Mouse (Mus musculus): ENCODE results near the gene 4933427D14Rik. TPM values are rescaled to one million over a fixed set of nuclear protein-coding genes. Genes with fewer than 3 reads are reported as not detected.
A peak's percentile ranks its signal among the peaks of the same experiment; 100 is the strongest.

The 4933427D14Rik gene
- polyA plus RNA-seq, 1 experiment from 2014 or later: 9.2 TPM

- Histone ChIP-seq H3K4me2 (replicated peaks; ENCODE audit: low read depth, low read length) (peak within 1 kb of the TSS; percentile 97), H3K27me3 (replicated peaks; ENCODE audit: insufficient read depth, low read length) (no peaks in the 10 kb centered on the region), H3K4me3 (ENCODE audit: low read depth, low read length) (peak within 1 kb of the TSS; percentile 87), H3K27ac (ENCODE audit: low read length) (peak within 1 kb of the TSS; percentile 39), H3K36me3 (ENCODE audit: insufficient read depth, low read length) (peaks cover 6% of the 10 kb centered on the region; the same call in 1 of the 2 replicates), H3K4me1 (ENCODE audit: insufficient read depth, low read depth, low read length) (no peaks in the 10 kb centered on the region), H3K9me3 (ENCODE audit: low read length) (no peaks in the 10 kb centered on the region), H3K9ac (replicated peaks; ENCODE audit: low read depth) (peak within 1 kb of the TSS; percentile 61)
- peak; percentile 50 for ATAC-seq
- no peak for TF ChIP-seq EP300 (IDR thresholded peaks at IDR 0.05)
- TF ChIP-seq CTCF (IDR thresholded peaks at IDR 0.05): peak; percentile 48
- WGBS: 1% methylated on average over 43 of the region's 43 CpGs
- DNase-seq (ENCODE audit: low spot score): peak; percentile 48
These were observed 687 bp downstream of the 4933427D14Rik start, which contains the start of gene Gm43951 for GRCm38 (mm10) chr11:72206341-72207203. Gene Gm43951 (minus strand): TSS chr11:72206840.

GRCm38 (mm10) chr11:72205256-72205655, 2.0 kb downstream of the 4933427D14Rik start:
- ATAC-seq (no peak), DNase-seq (ENCODE audit: low spot score) (no peak)
- Histone ChIP-seq H3K4me3 (ENCODE audit: low read depth, low read length) (no peak overlapping the region), H3K27ac (ENCODE audit: low read length) (no peak overlapping the region), H3K4me2 (replicated peaks; ENCODE audit: low read depth, low read length) (no peak overlapping the region), H3K9me3 (ENCODE audit: low read length) (no peaks in the 10 kb centered on the region), H3K27me3 (replicated peaks; ENCODE audit: insufficient read depth, low read length) (no peaks in the 10 kb centered on the region), H3K36me3 (ENCODE audit: insufficient read depth, low read length) (0 out of 2 replicates have a peak, but pooled peaks cover 4% of the 10 kb centered on the region), H3K9ac (replicated peaks; ENCODE audit: low read depth) (no peak overlapping the region), H3K4me1 (ENCODE audit: insufficient read depth, low read depth, low read length) (no peaks in the 10 kb centered on the region)
- TF ChIP-seq EP300 (IDR thresholded peaks at IDR 0.05) (no peak), CTCF (IDR thresholded peaks at IDR 0.05) (no peak)
- WGBS: 92% methylated on average over 6 of the region's 6 CpGs

- H3K27me3 ChIP-seq (replicated peaks; ENCODE audit: insufficient read depth, low read length): no peaks in the 10 kb centered on the region
- H3K36me3 ChIP-seq (ENCODE audit: insufficient read depth, low read length): peaks cover 4% of the 10 kb centered on the region; the same call in 1 of the 2 replicates
- no peaks in the 10 kb centered on the region for H3K9me3 ChIP-seq (ENCODE audit: low read length)
- no peak overlapping the region for H3K9ac ChIP-seq (replicated peaks; ENCODE audit: low read depth)
- 81% methylated on average over 1 of the region's 1 CpGs for WGBS
- TF ChIP-seq EP300 (IDR thresholded peaks at IDR 0.05) (no peak), CTCF (IDR thresholded peaks at IDR 0.05) (no peak)
- no peak overlapping the region for H3K27ac ChIP-seq (ENCODE audit: low read length)
- DNase-seq (ENCODE audit: low spot score) (no peak), ATAC-seq (no peak)
- H3K4me2 ChIP-seq (replicated peaks; ENCODE audit: low read depth, low read length): no peak overlapping the region
- no peaks in the 10 kb centered on the region for H3K4me1 ChIP-seq (ENCODE audit: insufficient read depth, low read depth, low read length)
- no peak overlapping the region for H3K4me3 ChIP-seq (ENCODE audit: low read depth, low read length)
These were observed 3.8 kb downstream of the 4933427D14Rik start for GRCm38 (mm10) chr11:72203440-72203839.

GRCm38 (mm10) chr11:72196506-72196905, 10.8 kb downstream of the 4933427D14Rik start:
- H3K9ac ChIP-seq (replicated peaks; ENCODE audit: low read depth): no peak overlapping the region
- TF ChIP-seq CTCF (IDR thresholded peaks at IDR 0.05) (no peak), EP300 (IDR thresholded peaks at IDR 0.05) (no peak)
- peak; percentile 11 for DNase-seq (ENCODE audit: low spot score)

GRCm38 (mm10) chr11:72194259-72194658, 13.0 kb downstream of the 4933427D14Rik start:
- DNase-seq (ENCODE audit: low spot score): no peak
- no peak for ATAC-seq
- no peak overlapping the region for H3K4me3 ChIP-seq (ENCODE audit: low read depth, low read length)
- no peaks in the 10 kb centered on the region for H3K27me3 ChIP-seq (replicated peaks; ENCODE audit: insufficient read depth, low read length)
- H3K9ac ChIP-seq (replicated peaks; ENCODE audit: low read depth): no peak overlapping the region
- no peaks in the 10 kb centered on the region for H3K9me3 ChIP-seq (ENCODE audit: low read length)
- H3K4me1 ChIP-seq (ENCODE audit: insufficient read depth, low read depth, low read length): no peaks in the 10 kb centered on the region
- H3K27ac ChIP-seq (ENCODE audit: low read length): no peak overlapping the region
- WGBS: 70% methylated on average over 2 of the region's 2 CpGs
- H3K4me2 ChIP-seq (replicated peaks; ENCODE audit: low read depth, low read length): no peak overlapping the region
- TF ChIP-seq CTCF (IDR thresholded peaks at IDR 0.05) (no peak), EP300 (IDR thresholded peaks at IDR 0.05) (no peak)
- H3K36me3 ChIP-seq (ENCODE audit: insufficient read depth, low read length): peaks cover 19% of the 10 kb centered on the region; the same call in 1 of the 2 replicates

More at GRCm38 (mm10) chr11:72196506-72196905, 10.8 kb downstream of the 4933427D14Rik start:
- Histone ChIP-seq H3K4me2 (replicated peaks; ENCODE audit: low read depth, low read length) (no peak overlapping the region), H3K9me3 (ENCODE audit: low read length) (no peaks in the 10 kb centered on the region), H3K36me3 (ENCODE audit: insufficient read depth, low read length) (peaks cover 4% of the 10 kb centered on the region; the same call in 1 of the 2 replicates), H3K4me1 (ENCODE audit: insufficient read depth, low read depth, low read length) (no peaks in the 10 kb centered on the region), H3K27me3 (replicated peaks; ENCODE audit: insufficient read depth, low read length) (no peaks in the 10 kb centered on the region), H3K4me3 (ENCODE audit: low read depth, low read length) (no peak overlapping the region), H3K27ac (ENCODE audit: low read length) (no peak overlapping the region)
- peak; percentile 37; the same call in 1 of the 2 replicates for ATAC-seq
- 60% methylated on average over 8 of the region's 8 CpGs for WGBS

- ATAC-seq (no peak), DNase-seq (ENCODE audit: low spot score) (no peak)
- Histone ChIP-seq H3K36me3 (ENCODE audit: insufficient read depth, low read length) (peaks cover 22% of the 10 kb centered on the region; the same call in 1 of the 2 replicates), H3K9me3 (ENCODE audit: low read length) (no peaks in the 10 kb centered on the region), H3K4me3 (ENCODE audit: low read depth, low read length) (no peak overlapping the region), H3K4me2 (replicated peaks; ENCODE audit: low read depth, low read length) (no peak overlapping the region), H3K27me3 (replicated peaks; ENCODE audit: insufficient read depth, low read length) (no peaks in the 10 kb centered on the region), H3K4me1 (ENCODE audit: insufficient read depth, low read depth, low read length) (no peaks in the 10 kb centered on the region), H3K9ac (replicated peaks; ENCODE audit: low read depth) (no peak overlapping the region), H3K27ac (ENCODE audit: low read length) (no peak overlapping the region)
- TF ChIP-seq EP300 (IDR thresholded peaks at IDR 0.05) (no peak), CTCF (IDR thresholded peaks at IDR 0.05) (no peak)
- WGBS: 95% methylated on average over 1 of the region's 1 CpGs
These were observed 16.4 kb downstream of the 4933427D14Rik start for GRCm38 (mm10) chr11:72190857-72191256.
